Mouse (Mus musculus) lung, postnatal 0 days (tissue): ENCODE measurements around the gene Hoxa5. TPM values are rescaled to one million over a fixed set of nuclear protein-coding genes. Genes with fewer than 3 reads are reported as not detected.

Source experiments
- ATAC-seq: fragments of 200-750 bp; cut with Nextera tagmentation; 2 replicates; pipeline ENCODE4 v1.8.0; 2017; ENCODE audit warnings: moderate library complexity
- DNase-seq: peaks from one replicate; pipeline ENCODE4 v3.0.0-alpha.2; 2016; ENCODE audit warnings: low spot score
- H3K27ac ChIP-seq: fragments of 300-500 bp; sonication (generic); 2 replicates; pipeline ENCODE4 v1.5.1; 2014; ENCODE audit warnings: antibody characterized with exemption, mild to moderate bottlenecking, low read length, mixed read lengths
- H3K27me3 ChIP-seq: fragments of 300-500 bp; sonication (generic); replicated peaks from 2 replicates; pipeline ENCODE4 v1.6.1; 2014; ENCODE audit warnings: low read length, mixed read lengths; ENCODE audit not compliant: insufficient read depth
- H3K36me3 ChIP-seq: fragments of 300-500 bp; sonication (generic); 2 replicates; pipeline ENCODE4 v1.6.1; 2014; ENCODE audit warnings: low read length, mixed read lengths; ENCODE audit not compliant: insufficient read depth
- H3K4me1 ChIP-seq: fragments of 300-500 bp; sonication (generic); 2 replicates; pipeline ENCODE4 v1.6.1; 2014; ENCODE audit warnings: antibody characterized with exemption, low read depth, low read length, mixed read lengths; ENCODE audit not compliant: insufficient read depth
- H3K4me2 ChIP-seq: fragments of 300-500 bp; sonication (generic); replicated peaks from 2 replicates; pipeline ENCODE4 v1.6.1; 2014; ENCODE audit warnings: low read depth, mild to moderate bottlenecking, low read length, moderate library complexity, mixed read lengths
- H3K4me3 ChIP-seq: fragments of 300-500 bp; sonication (generic); 2 replicates; pipeline ENCODE4 v1.5.1; 2014; ENCODE audit warnings: low read depth, low read length
- H3K9ac ChIP-seq: fragments of 300-500 bp; sonication (generic); replicated peaks from 2 replicates; pipeline ENCODE4 v1.6.1; 2014; ENCODE audit warnings: low read depth, mild to moderate bottlenecking
- H3K9me3 ChIP-seq: fragments of 300-500 bp; sonication (generic); 2 replicates; pipeline ENCODE4 v1.6.1; 2016; ENCODE audit warnings: low read length, mixed read lengths
- CTCF ChIP-seq: IDR thresholded peaks from 2 replicates; pipeline ENCODE4 v1.5.1; 2016; ENCODE audit warnings: antibody characterized with exemption, mild to moderate bottlenecking
- EP300 ChIP-seq: IDR thresholded peaks from 2 replicates; pipeline ENCODE4 v1.6.1; 2016; ENCODE audit warnings: antibody characterized with exemption, mild to moderate bottlenecking, control low read depth
- WGBS: fragments of 180-500 bp; shearing (Covaris S2); extraction: QIAGEN DNeasy Blood & Tissue Kit; methylation state at CpG from one replicate; pipeline ENCODE4 v1.1.7; 2014; 5-methylcytosine and 5-hydroxymethylcytosine counted together
- microRNA counts: library from miRNA; unstranded; fragments of <30 nt; microRNA quantifications from one replicate; lab custom pipeline; 2015
- microRNA-seq: library from miRNA; unstranded; fragments of <30 nt; microRNA quantifications from one replicate; pipeline ENCODE4, GENCODE M21; 2016
- polyA plus RNA-seq: library from polyadenylated mRNA; unstranded; fragments of >200 nt; fragmentation: Nextera tagmentation; extraction: Ambion mirVana; gene quantifications from 2 replicates; pipeline ENCODE4 v1.2.1, GENCODE M21; 2015

The Hoxa5 gene
- polyA plus RNA-seq, 1 experiment from 2014 or later, result 40.3 TPM

GRCm38 (mm10) chr6:52155471-52155870 lies 48.9 kb downstream of the Hoxa5 start:
- WGBS, result 68% methylated on average over 3 of the region's 3 CpGs
- H3K27me3 ChIP-seq, result peaks cover 53% of the 10 kb centered on the region
- TF ChIP-seq EP300 (no peak), CTCF (no peak)

GRCm38 (mm10) chr6:52154044-52154443 lies 50.3 kb downstream of the Hoxa5 start:
- Histone ChIP-seq H3K36me3 (no peaks in the 10 kb centered on the region), H3K4me2 (no peak overlapping the region), H3K9ac (no peak overlapping the region), H3K4me1 (0 out of 2 replicates have a peak, but pooled peaks cover under 1% of the 10 kb centered on the region), H3K27ac (no peak overlapping the region), H3K4me3 (no peak overlapping the region), H3K27me3 (peaks cover 56% of the 10 kb centered on the region), H3K9me3 (no peaks in the 10 kb centered on the region)
- DNase-seq, result no peak
- 58% methylated on average over 5 of the region's 5 CpGs for WGBS
- TF ChIP-seq CTCF, result no peak
- TF ChIP-seq EP300, result no peak
- no peak for ATAC-seq

More at GRCm38 (mm10) chr6:52155471-52155870, 48.9 kb downstream of the Hoxa5 start:
- Histone ChIP-seq H3K9me3 (no peaks in the 10 kb centered on the region), H3K4me2 (no peak overlapping the region), H3K4me1 (0 out of 2 replicates have a peak, but pooled peaks cover 4% of the 10 kb centered on the region), H3K9ac (no peak overlapping the region), H3K36me3 (no peaks in the 10 kb centered on the region), H3K4me3 (no peak overlapping the region), H3K27ac (no peak overlapping the region)
- no peak for ATAC-seq
- DNase-seq, result no peak

GRCm38 (mm10) chr6:52153270-52153669 lies 51.1 kb downstream of the Hoxa5 start:
- Histone ChIP-seq H3K27me3 (peaks cover 56% of the 10 kb centered on the region), H3K9ac (no peak overlapping the region), H3K4me3 (no peak overlapping the region), H3K4me1 (no peaks in the 10 kb centered on the region), H3K27ac (no peak overlapping the region), H3K9me3 (no peaks in the 10 kb centered on the region), H3K4me2 (no peak overlapping the region), H3K36me3 (no peaks in the 10 kb centered on the region)
- ATAC-seq (no peak), DNase-seq (no peak)
- no peak for TF ChIP-seq EP300
- TF ChIP-seq CTCF, result no peak
- 31% methylated on average over 6 of the region's 6 CpGs for WGBS

- H3K4me3 ChIP-seq, result no peak overlapping the region
- H3K4me1 ChIP-seq, result no peaks in the 10 kb centered on the region
- no peak overlapping the region for H3K27ac ChIP-seq
- H3K36me3 ChIP-seq, result no peaks in the 10 kb centered on the region
- TF ChIP-seq EP300 (no peak), CTCF (no peak)
- H3K27me3 ChIP-seq, result peaks cover 52% of the 10 kb centered on the region
- 38% methylated on average over 16 of the region's 16 CpGs for WGBS
- H3K9ac ChIP-seq, result no peak overlapping the region
- DNase-seq (no peak), ATAC-seq (no peak)
- no peak overlapping the region for H3K4me2 ChIP-seq
- H3K9me3 ChIP-seq, result no peaks in the 10 kb centered on the region
These were observed 51.9 kb downstream of the Hoxa5 start for GRCm38 (mm10) chr6:52152226-52153193.

MicroRNAs encoded within 50 kb of the gene (microRNA counts, 519-probe panel; counts per million panel counts)
- not detected for microRNA mmu-miR-196b (lab: Ali Mortazavi, UCI)

Small RNA genes lying within 50 kb of the gene (microRNA-seq; reads per million reads assigned to microRNA genes)
- gene Mir196b, result 9.5 reads per million, percentile 22 among the genes with 10 or more reads in this experiment

Other genes with a start within 250 kb of the Hoxa5 start
- 78.5 and 82.9 TPM in 2 replicates for gene Skap2, start 192.0 kb downstream of the Hoxa5 start, polyA plus RNA-seq
- 0.65 and 1.0 TPM in 2 replicates for gene Hoxa1, start 46.3 kb downstream of the Hoxa5 start, polyA plus RNA-seq
- gene Hoxa2, start 39.8 kb downstream of the Hoxa5 start, polyA plus RNA-seq, result 7.2 and 8.2 TPM in 2 replicates
- 1.5 and 1.6 TPM in 2 replicates for gene 5730596B20Rik, start 27.1 kb downstream of the Hoxa5 start, polyA plus RNA-seq
- 3.7 and 3.9 TPM in 2 replicates for gene Hoxa4, start 12.8 kb downstream of the Hoxa5 start, polyA plus RNA-seq
- gene Hoxa6, start 4.1 kb upstream of the Hoxa5 start, polyA plus RNA-seq, result 0.95 and 1.1 TPM in 2 replicates
- gene Hoxa3, start 8.7 kb upstream of the Hoxa5 start, polyA plus RNA-seq, result 4.3 and 4.8 TPM in 2 replicates
- not detected in 2 replicates for gene Gm28308, start 8.8 kb upstream of the Hoxa5 start, polyA plus RNA-seq
- 7.5 and 8.7 TPM in 2 replicates for gene Hoxa7, start 17.3 kb upstream of the Hoxa5 start, polyA plus RNA-seq
- 0.06 and 0.07 TPM in 2 replicates for gene Hoxa9, start 26.5 kb upstream of the Hoxa5 start, polyA plus RNA-seq
- not detected in 2 replicates for gene Hoxa10, start 36.3 kb upstream of the Hoxa5 start, polyA plus RNA-seq
- gene Hoxa11, start 41.2 kb upstream of the Hoxa5 start, polyA plus RNA-seq, result not detected in 2 replicates
- 0.12 TPM in 1 of 2 replicates, not detected in the other for gene Hoxa13, start 56.3 kb upstream of the Hoxa5 start, polyA plus RNA-seq
- not detected in 2 replicates for gene Evx1, start 108.9 kb upstream of the Hoxa5 start, polyA plus RNA-seq